Mouse (Mus musculus) thymus, postnatal 25 days (tissue): ENCODE results near the gene Ncam2.
A peak's percentile ranks its signal among the peaks of the same experiment; 100 is the strongest.
"Not testable (repeated sequence)": the region's sequence is repeated elsewhere in the genome, so short reads cannot be mapped to it uniquely, and the experiment has no call there.

Experiments used
- DNase-seq: peaks from one replicate; pipeline ENCODE4 v3.0.0; 2022

The Ncam2 gene

DNA sequence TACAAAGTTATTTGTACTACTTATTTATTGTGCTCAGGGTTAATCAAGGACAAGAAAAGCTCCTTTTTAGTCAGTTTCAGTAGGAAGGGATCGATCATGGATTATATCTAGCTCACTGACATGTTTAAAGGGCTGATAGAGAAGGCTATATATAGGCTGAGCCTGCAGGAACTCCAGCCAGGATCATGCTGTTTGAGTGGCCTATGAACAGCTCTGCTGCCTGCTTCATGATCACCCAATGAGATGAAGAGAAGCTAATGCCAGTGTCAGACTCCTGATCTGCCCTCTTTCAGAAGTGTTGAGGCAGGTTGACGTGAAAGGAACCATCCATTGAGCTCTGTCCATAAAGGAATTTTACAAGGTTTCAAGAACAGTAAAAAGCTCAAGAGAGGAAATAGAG is 103.3 kb downstream of the Ncam2 start:
- no peak for DNase-seq

DNA sequence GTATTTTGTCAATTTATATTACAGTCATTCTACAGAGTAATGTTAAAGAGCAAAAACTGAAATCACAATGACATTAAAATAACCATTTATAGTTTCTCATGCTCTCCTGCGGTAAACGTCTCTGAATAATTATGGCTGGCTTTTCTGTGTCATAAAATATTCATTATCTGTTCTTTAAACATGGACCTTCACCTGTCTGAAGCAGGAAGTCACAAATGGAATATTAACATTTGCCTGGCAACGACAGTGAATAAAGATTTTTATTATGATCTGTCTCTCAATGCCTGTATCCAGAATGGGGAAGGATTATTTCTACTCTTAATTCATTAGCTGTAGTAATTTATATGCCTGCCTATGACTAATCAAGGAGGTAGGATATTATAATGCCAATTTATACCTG is 108.7 kb downstream of the Ncam2 start:
- no peak for DNase-seq

DNA sequence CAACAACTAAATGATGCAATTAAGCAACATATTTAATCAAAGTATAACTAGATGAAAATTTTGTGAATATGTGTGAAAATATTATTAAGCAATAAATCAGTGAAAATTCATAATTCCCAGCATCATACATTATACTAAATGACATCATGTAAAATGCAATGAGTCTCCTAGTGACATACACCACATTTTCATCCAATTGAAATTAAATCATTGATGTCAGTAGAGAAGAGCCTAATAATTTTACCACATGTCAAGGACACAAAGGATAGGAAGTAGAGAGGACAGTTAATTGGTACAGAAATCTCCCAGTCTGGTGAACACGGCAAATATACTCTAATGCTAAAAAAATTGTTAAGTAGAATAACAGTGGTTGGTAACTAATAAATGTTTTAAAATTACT is 118.5 kb downstream of the Ncam2 start:
- no peak for DNase-seq

DNA sequence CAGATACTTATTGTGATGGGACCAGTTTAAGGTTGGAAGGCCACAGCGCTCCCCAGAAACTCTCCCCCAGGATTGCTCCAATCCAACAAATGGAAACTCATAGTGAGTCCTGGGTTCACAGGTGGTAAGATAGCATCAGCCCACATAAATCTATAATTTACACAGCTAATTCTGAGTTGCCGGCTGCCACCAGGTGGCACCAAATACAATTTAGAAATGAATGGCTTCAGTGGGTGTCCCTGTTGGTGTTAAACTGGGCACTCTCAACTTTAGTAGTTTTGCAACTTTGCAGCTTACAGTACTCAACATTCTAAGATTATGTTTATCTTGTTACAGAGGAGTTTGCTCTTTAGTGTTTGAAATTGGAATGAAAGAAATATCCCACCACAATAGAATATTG is 130.0 kb downstream of the Ncam2 start:
- DNase-seq: peak; percentile 2

DNA sequence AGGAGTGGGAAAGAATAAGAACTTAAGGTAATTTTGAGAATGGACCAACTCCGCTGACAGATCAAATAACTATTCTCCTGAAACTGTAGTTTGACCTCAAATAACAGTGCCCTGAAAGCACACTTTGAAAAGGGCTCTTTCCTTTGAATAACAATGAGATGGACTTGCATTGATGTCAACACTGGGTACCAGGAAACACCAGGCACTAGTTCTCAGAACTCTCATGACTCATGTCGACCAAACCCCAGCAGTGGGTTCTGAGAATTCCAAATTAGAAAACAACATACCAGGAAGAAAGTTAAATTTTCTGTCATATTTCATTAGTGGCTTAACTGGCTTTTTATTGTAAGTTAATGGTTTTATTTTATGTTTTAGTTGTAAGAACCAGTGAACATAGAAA is 165.4 kb downstream of the Ncam2 start:
- DNase-seq: no peak

DNA sequence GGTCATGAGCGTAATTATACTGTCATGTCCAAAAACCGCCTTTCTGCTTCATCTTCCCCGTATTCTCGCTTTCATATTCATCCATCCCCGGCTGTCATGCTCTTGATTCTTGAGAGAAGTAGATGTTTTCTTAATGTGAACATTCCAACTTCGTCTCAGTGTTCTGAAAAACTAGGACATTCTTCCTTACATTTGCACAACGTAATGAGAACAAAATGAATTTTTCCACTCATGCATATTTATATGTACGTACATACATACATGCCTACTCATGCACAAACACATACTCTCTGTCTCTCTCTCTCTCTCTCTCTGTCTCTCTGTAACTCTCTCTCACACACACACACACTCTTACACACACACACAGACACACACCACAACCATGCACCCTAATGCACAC is 173.7 kb downstream of the Ncam2 start:
- DNase-seq: no peak

DNA sequence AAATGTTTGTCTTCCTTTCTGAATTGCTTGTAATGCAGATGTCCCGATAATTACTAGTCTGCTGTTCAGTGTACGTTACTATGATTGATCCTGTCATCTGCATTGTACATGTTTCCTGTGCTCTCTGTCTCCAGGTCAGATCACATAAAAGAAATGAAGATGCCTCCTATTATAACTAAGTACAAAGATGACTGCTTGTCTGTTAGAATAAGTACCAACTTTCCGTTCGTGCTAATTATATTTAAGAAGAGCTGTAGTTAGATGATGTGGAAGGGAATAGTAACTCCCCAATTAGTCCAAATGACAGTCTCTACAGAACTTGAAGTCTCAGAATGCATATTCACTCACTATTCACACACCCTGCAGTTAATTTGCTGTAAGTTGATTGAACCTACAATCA is 179.9 kb downstream of the Ncam2 start:
- DNase-seq: no peak

DNA sequence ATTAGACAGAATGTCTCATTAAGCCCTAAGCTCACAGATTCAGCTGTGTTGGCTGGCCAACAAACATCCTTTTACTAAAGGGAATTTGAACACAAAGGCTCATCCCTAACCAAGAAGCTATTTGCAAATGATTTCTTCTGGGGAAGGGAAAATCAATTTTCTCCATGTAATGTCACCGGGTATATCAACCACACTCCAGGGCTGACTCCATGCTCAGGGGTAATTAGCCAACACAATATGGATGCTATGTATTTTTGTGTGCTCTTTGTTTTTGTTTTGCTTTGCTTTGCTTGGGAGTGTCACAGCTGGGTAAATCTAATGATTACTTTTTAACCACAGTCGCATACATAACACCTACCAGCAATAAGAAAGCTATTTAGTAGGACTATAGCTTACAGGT is 188.1 kb downstream of the Ncam2 start:
- DNase-seq: no peak

DNA sequence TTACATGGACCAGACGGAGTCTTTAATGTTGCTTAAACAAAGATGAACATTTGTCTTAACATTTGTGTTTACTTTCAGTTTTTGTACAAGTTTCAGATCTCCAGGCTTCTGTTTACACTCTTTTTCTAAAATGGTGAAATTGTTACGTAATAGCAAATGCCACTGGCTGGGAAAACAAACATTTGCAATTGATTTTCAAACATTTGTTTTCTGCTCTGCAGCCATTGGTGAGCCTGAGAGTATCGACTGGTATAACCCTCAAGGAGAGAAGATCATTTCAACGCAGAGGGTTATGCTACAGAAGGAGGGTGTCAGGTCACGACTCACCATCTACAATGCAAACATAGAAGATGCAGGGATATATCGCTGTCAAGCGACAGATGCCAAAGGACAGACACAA is 234.1 kb downstream of the Ncam2 start:
- no peak for DNase-seq

DNA sequence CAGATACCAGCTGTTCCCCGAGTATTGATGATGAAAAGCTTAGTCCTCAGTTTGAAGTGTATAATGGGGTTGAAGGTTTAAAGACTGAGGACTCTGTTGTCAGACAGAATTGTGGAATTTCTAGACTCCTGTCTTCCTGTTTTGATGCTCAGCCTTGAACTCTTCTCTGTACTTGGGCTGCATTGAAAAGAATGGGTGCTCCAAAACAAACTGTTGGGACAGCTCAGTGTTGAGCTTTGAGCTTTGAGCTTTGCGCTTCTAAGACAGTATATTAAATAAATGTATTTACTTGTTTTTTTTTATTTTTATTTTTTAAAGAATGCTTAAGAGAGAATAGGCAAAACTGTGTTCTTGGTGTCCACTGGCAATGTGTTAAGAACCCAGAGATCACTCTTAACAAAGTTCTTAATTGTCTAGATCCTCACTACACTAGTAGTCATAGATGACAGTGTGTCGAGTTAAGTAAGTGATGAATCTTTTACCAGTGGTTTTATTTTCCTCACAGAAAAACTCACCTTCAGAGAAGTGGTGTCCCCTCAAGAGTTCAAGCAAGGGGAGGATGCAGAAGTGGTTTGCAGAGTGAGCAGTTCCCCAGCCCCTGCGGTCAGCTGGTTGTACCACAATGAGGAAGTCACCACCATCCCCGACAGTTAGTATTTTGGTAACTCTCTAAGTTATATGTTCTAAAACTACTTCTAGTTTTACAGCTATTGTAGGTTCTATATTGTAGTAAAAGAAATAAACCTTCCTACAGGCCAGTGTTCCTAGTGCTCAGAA is 236.8 kb downstream of the Ncam2 start:
- DNase-seq: no peak

DNA sequence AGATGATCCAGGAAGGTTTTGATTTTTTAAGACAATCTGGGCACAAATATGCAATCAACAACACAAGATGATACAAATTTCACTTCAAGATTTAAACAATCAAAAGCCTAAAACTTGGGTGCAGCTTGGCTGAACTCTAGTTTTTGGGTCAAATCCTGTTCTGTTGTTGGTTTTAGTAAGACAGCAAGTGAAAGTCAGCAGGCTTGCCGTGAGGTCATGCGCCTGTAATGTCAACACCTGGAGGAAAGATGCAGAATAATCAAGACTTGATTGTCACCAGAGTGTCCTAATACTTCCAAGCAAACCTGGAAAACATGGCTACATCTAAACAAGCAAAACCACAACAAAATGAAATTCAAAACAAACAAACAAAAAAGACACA is 237.4 kb downstream of the Ncam2 start:
- DNase-seq: no peak

DNA sequence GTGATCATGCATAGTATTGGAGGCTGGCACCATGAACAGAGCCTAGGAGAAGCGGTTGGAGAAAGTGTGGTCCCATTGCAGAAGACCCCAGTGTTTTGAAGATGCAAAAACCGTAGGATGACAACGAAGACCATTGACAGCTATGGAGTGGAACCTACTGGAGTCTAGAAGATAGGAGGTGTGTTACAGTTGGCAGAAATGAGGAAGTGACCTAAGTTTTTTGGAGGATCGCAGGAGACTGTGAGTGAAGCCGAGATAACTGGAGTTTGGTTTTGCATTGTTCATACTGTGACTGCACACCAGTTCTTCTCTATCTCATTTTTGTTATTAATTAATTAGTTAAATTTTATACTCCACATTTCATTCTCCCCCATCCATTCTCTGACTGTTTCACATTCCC is 250.4 kb downstream of the Ncam2 start:
- no peak for DNase-seq

DNA sequence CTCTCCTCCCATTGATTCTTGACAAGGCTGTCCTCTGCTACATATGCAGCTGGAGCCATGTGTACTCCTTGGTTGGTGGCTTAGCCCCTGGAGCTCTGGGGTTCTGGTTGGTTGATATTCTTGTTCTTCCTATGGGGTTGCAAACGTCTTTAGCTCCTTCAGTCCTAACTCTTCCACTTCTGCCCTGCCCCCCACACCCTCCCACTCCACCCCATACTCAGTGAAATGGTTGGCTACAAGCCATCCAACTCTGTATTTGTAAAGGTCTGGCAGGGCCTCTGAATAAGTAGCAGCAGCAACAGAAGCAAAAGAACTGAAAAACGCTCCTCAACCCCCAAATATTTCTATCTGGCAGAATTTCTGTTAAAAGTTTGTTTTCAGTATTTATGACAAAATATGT is 252.5 kb downstream of the Ncam2 start:
- DNase-seq: no peak

DNA sequence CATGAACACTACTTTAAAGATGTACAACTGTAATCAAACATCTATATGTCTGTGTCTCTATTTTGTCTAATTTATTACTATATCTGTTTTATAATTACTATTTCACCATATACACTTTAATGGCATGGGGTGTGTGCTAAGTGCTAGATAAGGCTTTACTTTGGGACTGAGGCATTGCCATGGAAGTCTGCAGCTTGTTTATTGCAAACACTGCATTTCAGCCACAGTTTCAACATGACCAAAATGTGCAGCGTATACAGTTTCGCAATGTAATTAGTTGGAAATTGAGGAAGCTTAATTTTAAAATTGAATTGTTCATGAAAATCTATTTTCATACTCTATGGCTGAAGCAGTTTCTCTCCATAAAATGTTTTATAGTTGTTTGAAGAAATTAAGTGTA is 254.0 kb downstream of the Ncam2 start:
- no peak for DNase-seq

DNA sequence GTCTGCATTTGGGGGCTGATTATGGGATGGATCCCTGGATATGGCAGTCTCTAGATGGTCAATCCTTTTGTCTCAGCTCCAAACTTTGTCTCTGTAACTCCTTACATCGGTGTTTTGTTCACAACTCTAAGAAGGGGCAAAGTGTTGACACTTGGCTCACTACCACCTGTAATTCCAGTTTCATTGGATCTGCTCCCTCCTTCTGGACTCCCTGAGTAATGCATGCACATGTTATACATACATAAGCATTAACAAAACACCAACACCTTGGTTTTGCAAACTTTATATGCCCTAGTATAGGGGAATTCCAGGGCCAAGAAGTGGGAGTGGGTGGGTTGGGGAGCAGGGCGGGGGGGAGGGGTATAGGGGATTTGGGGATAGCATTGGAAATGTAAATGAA is 262.2 kb downstream of the Ncam2 start:
- DNase-seq: not testable (repeated sequence)

DNA sequence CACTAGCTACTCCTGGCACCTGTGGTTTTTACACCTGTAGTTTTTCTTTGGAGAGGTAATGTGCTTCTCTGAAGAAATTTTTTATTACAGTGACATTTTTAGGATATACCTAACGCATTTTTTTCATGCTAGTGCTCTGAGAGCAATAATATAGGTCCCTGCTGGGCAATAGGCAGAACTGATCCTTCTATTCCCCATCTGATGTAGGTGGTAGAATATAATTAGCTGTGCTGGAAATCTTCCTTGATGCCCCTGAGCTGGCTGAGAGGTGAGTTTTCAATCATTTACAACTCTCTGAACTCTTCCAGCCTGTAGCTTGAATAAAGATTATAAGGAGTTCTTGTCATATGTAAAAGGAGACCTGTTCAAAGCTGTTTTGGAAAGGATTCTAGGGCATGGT is 272.4 kb downstream of the Ncam2 start:
- DNase-seq: no peak

DNA sequence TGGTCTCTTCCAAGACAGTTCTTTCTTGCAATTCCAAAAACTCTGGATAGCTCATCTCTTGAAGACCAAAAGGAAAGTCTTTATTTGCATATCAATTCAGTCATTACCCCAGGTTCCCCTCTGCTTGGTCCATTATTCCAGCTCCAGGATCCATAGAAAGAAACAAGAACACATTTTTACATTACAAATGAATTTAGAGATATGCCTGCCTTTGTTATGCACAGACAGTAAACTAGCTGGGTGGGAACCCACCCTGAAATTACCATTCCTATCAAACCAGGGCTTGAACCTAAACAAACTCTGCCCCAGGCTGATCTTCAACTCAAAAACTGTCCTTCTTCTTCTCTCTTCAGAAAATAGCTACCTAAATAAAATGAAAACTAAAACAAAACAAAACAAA is 280.6 kb downstream of the Ncam2 start:
- no peak for DNase-seq

DNA sequence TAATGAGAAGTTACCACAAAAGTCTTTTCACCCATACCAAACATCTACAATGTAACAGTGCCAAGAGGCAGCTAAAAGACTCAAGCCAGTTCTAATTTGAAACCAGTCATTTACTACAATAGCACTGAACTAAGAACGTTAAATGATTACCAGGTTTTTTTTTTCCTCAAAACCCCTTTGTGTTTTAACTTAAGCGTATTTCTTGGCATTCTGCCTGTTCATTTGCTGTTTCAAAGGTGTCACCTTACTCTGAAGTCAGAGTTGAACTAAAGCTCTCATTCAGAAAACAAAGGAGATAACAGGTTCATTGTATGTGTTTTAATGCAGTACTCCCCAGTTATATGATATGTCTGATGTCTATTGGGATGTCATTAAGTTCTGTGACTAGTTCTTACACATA is 295.6 kb downstream of the Ncam2 start:
- DNase-seq: no peak

DNA sequence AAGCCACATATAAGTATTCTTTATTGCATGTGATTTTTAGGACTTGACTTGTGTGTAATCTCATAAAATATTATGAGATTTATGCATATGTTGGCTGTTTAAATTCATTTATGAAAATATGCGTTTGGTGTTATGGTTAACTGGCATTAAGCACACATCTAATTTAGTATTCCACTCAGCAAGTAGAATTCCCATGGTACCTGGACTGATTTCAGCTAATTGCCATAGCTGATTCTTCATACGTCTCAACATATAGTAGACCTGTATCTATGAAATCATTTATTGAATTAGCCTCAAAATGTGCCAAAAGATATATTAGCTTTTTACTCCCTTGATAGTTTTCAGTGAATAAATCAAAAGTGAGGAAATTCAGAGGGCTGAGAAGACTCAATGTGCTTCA is 302.1 kb downstream of the Ncam2 start:
- DNase-seq: no peak

DNA sequence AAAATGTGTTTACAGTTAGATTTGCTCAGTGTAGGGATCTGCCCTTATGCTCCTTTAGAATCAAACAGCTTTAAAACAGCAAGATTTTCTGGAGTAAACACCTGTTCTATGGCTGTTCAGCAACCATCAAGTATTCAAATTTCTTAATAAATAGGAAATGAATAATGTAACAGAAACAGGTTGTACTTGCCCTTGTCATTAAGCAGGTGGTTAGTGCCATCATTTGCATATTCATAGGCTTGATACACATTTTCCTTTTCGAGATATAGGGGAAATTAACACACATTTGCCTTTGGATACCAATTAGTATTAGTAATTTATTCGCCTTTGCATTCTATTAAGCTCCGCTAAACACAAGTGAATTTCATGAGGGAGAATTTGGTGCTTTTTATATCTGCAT is 335.7 kb downstream of the Ncam2 start:
- DNase-seq: no peak

DNA sequence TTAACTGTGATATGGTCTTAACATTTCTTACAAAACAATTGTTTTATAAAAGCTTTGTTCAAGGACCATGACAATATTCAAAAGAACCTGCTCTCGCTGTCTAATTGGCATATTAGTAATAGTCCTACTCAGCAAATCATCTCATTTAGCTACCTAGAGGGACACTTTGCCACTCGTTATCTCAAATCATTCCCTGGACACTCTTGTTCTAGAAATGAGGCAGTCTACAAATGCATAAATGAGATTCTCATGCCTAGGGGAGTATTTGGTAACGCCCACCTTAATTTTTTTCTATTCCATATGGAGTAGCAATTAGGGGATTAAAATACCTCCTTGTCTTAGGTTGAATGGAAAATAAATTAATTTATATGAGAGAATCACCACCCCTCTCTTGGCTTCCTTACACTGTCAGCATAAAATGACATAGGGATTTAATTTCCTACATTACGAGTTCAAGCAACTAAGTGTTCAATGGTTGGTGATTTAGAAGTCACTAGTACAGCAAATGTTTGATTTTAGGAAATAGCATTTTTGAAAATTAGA is 387.1 kb downstream of the Ncam2 start:
- DNase-seq: no peak

DNA sequence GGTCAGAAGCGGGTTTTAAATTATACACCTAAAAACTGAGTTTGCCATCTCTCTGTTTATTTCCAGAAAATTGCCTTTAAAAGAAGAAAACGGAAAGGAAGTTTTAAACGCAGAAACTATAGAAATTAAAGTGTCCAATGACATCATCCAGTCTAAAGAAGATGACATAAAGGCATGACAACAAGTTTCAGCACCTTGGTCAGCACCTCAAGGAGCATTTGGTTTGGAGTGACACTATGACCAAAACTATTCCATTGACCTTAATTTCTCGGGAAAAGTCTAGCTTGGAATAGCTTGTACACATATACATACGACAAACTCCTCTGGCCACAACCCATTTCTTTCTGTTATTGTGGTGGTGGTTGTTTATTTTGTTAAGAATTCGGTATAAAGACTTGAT is 422.8 kb downstream of the Ncam2 start:
- no peak for DNase-seq

DNA sequence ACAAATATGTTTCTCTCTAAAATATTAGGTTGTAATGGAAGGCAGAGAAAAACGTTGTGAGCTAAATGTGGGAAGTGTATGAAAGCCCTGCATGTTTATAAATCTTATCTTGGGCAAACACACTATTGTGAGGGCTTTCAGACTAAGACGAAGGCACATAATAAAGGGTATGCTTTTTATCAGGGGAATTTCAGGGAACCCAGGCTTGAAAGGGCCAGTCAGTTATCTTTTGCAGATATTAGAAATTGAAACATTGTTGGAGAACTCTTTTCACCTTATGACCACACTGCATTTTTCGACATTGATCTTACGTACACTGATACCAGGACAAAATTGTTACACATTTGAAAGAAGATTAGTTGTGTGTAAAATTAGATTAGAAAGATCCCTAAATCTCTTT is 423.3 kb downstream of the Ncam2 start:
- DNase-seq: no peak

DNA sequence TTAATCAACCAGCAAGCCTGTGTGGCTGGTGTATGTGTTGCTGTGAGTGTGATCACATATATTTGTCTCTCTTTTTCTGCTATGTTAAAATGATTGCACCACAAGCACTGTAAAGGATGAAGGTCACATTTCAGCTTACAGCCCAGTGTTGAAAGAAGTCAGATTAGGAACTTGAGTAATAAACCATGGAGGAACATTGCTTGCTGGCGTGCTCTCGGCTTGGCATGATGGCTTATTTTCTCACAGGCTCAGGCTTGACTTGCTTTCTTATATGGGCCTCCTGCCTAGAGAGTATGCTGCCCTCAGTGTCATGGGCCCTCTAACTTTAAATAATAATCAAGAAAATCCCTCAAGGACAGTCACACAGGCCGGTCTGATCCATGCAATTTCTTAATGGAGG is 449.8 kb downstream of the Ncam2 start:
- no peak for DNase-seq

DNA sequence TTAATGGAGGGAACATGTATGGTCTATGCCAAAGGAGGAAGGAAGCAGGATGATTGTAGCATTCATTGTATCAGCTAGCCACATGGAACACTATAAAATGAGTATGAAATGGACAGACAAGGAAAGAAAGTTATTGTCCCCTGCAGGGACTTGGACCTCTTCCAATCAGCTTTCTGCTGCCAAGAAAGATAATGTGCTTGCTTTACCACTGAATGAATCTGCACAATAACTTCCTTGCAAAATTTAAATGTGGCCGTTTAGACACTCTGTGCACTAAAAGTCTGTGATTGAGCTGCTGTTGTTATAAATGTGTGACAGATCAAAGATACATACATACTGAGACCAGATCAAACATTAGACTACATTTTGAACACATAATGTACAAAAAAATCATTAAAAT is 451.1 kb downstream of the Ncam2 start:
- no peak for DNase-seq
